Mouse (Mus musculus): ENCODE measurements at regions not wholly inside any gene's neighbourhood (a gene's known extent, or its start where the extent isn't known, plus 50 kb on each side); places are given as distances from the start of the nearest gene placed in this dataset.

DNA sequence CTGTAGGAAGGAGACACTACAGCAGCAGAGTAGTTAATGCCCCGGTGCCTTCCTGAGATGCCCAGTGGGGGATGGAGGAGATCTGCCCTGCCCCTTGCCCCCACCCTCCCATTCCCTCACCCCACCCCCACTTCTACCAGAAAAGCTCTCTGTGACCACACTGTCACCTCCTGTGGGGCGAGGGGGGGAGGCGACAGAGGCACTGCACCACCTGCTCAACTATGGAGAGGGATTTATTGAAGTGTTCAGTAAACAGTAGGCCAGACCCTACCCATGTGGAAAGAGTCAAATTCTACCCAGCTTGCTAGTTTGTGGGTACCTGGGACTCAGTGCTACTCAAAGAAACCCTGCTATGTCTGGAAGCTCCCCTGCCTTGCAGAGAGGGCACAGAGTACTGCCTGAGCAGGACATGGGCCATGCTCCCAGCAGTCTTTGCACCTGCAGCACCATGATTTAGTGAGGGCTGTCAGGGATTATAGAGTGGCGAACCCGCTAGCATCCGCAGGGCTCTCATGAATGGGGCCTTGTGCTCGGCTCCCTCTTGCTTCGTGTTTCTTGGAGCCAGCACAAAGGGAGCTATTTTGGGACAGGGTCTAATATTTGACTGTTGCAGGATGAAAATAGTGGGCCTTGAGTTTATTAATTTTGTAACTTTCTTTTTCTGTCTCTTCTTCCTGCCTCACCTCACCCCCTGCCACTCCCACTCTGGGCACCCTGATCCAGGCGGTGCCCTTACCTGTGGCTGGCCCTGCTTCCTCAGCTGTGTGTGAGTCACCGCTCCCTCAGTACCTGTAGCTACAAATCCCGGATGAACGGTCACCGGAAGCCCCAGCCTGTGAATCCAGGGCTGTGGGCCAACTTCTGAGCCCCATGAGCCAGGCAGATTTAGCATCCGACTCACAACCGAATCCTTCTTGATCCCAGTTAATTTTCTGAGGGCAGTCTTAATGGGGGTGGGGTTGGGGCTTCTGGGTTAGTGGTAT lies 218.2 kb downstream of the Cdc5l start:
- no peak for TF ChIP-seq CTCF (IDR thresholded peaks at IDR 0.05; ENCODE audit: control insufficient read depth, insufficient read depth, low read length)
- TF ChIP-seq POLR2A (IDR thresholded peaks at IDR 0.05; ENCODE audit: borderline replicate concordance, control insufficient read depth, low read depth, low read length), result no peak

Data from bone marrow, adult 2 months (tissue).